Mouse (Mus musculus) forebrain, embryonic 16.5 days (tissue): ENCODE measurements at regions not wholly inside any gene's neighbourhood (a gene's known extent, or its start where the extent isn't known, plus 50 kb on each side); places are given as distances from the start of the nearest gene placed in this dataset.

Experiments used
- ATAC-seq: fragments of 200-750 bp; cut with Nextera tagmentation; 2 replicates; pipeline ENCODE4 v1.8.0; 2017; ENCODE audit warnings: mild to moderate bottlenecking, moderate library complexity
- H3K27ac ChIP-seq: fragments of 300-500 bp; sonication (generic); 2 replicates; pipeline ENCODE4 v1.5.1; 2014; ENCODE audit warnings: low read length, control low read depth
- H3K27me3 ChIP-seq: fragments of 300-500 bp; sonication (generic); replicated peaks from 2 replicates; pipeline ENCODE4 v1.6.1; 2014; ENCODE audit warnings: low read length; ENCODE audit not compliant: control insufficient read depth, insufficient read depth
- H3K36me3 ChIP-seq: fragments of 300-500 bp; sonication (generic); 2 replicates; pipeline ENCODE4 v1.6.1; 2014; ENCODE audit not compliant: control insufficient read depth, insufficient read depth
- H3K4me1 ChIP-seq: fragments of 300-500 bp; sonication (generic); replicated peaks from 2 replicates; pipeline ENCODE4 v1.6.1; 2014; ENCODE audit warnings: low read length; ENCODE audit not compliant: control insufficient read depth, insufficient read depth
- H3K4me2 ChIP-seq: fragments of 300-500 bp; sonication (generic); 2 replicates; pipeline ENCODE4 v1.6.1; 2014; ENCODE audit warnings: mild to moderate bottlenecking, low read length, control low read depth
- H3K4me3 ChIP-seq: fragments of 300-500 bp; sonication (generic); replicated peaks from 2 replicates; pipeline ENCODE4 v1.5.1; 2014; ENCODE audit warnings: mild to moderate bottlenecking, low read length, control low read depth
- H3K9ac ChIP-seq: fragments of 300-500 bp; sonication (generic); replicated peaks from 2 replicates; pipeline ENCODE4 v1.6.1; 2014; ENCODE audit warnings: low read depth, low read length, control low read depth
- H3K9me3 ChIP-seq: fragments of 300-500 bp; sonication (generic); 2 replicates; pipeline ENCODE4 v1.6.1; 2016; ENCODE audit warnings: low read length; ENCODE audit not compliant: control insufficient read depth
- WGBS: fragments of 180-500 bp; shearing (Covaris S2); extraction: QIAGEN DNeasy Blood & Tissue Kit; methylation state at CpG from one replicate; pipeline ENCODE4 v1.1.7; 2014; 5-methylcytosine and 5-hydroxymethylcytosine counted together

DNA sequence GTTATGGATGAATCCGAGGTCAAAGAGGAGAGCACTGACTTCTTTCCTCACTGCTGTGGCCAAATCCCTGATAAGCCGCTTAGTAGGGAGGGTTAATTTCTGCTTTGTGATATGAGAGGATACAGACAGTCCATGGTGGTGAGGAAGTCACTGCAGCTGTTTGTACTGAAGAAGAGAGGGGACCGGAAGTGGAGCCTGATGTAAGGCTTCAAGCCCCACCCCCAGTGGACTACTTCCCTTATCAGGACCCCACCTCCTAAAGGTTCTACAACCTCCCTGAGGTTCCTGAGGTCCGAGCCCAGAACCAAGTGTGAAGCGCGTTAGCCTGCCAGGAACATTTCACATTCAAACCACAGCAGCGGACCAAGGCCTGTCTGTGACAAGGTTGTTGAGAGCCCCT is 207.6 kb downstream of the Rap2a start:
- H3K4me2 ChIP-seq: no peak overlapping the region
- no peak overlapping the region for H3K27ac ChIP-seq
- H3K27me3 ChIP-seq: no peaks in the 10 kb centered on the region
- no peaks in the 10 kb centered on the region for H3K4me1 ChIP-seq
- no peak overlapping the region for H3K4me3 ChIP-seq
- no peaks in the 10 kb centered on the region for H3K36me3 ChIP-seq
- WGBS: 91% methylated on average over 7 of the region's 7 CpGs
- no peaks in the 10 kb centered on the region for H3K9me3 ChIP-seq
- no peak for ATAC-seq
- no peak overlapping the region for H3K9ac ChIP-seq

DNA sequence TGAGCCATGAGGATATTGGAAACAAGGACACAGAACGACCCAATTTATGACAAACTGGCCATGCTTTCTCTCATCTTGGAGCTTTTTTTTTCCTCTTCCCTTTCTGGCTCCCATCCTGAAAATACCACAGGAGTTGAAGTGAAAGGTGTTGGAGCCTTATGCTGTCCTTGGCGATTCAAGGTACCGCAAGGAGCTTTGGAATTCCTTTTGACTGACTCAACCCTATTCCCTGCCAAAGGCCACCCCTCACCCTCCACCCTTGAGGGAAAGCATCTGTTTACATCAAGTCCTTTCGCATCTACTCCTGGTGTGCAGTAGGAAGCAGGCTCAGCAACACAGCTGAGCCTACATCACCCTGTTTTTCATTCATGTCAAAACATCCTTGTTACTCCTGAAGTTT is 208.5 kb downstream of the Rap2a start:
- H3K27me3 ChIP-seq: no peaks in the 10 kb centered on the region
- ATAC-seq: no peak
- no peak overlapping the region for H3K4me2 ChIP-seq
- H3K4me1 ChIP-seq: no peaks in the 10 kb centered on the region
- H3K27ac ChIP-seq: no peak overlapping the region
- H3K4me3 ChIP-seq: no peak overlapping the region
- 83% methylated on average over 4 of the region's 4 CpGs for WGBS
- H3K36me3 ChIP-seq: no peaks in the 10 kb centered on the region
- no peaks in the 10 kb centered on the region for H3K9me3 ChIP-seq
- H3K9ac ChIP-seq: no peak overlapping the region

DNA sequence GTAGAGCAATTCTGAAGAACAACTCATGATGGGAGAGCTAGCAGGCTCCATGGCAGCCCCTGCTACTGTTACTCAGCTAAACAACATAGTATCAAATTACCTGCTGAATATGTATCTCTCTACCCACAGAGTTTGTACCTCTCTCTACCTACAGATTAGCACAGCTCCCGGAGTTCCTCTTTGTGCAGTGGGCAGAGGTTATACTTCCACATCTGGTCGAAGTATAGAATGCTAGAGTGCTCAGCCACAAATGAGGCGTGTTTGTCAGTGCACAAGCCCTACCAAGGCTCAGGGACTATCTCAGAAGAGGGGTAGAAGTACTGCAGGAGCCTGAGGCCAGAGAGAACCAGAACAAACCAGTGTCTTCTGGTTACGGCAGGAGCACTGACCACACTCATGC is 211.6 kb upstream of the Ipo5 start:
- H3K9ac ChIP-seq: no peak overlapping the region
- H3K4me2 ChIP-seq: no peak overlapping the region
- no peaks in the 10 kb centered on the region for H3K4me1 ChIP-seq
- no peak for ATAC-seq
- no peaks in the 10 kb centered on the region for H3K9me3 ChIP-seq
- H3K27ac ChIP-seq: no peak overlapping the region
- H3K36me3 ChIP-seq: no peaks in the 10 kb centered on the region
- WGBS: 81% methylated on average over 4 of the region's 4 CpGs
- H3K27me3 ChIP-seq: no peaks in the 10 kb centered on the region
- H3K4me3 ChIP-seq: no peak overlapping the region

DNA sequence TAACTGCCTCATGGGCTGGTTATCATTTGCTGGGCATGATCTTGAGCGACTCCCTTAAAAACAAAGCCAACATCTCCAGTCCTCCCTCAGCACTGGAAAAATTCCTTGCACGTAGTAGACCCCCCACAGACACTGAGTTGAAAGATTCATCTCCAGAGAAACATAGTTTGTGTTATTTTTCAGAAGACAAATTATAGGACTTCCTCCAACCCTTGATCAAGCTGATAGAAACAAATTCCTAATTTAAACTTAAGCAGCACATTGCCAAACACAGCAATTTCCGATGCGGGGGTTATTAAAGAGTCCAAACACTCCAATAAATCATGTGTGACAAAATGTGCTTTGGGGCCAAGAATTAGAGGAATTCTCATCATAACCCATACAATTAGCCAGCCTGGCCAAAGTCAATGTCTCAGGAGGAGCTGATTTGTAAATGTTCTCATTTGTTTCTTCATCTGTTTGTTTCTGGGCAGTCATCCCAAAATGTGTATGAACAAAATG is 205.7 kb upstream of the Ipo5 start:
- no peaks in the 10 kb centered on the region for H3K4me1 ChIP-seq
- no peak overlapping the region for H3K4me3 ChIP-seq
- WGBS: 77% methylated on average over 4 of the region's 4 CpGs
- H3K9ac ChIP-seq: no peak overlapping the region
- H3K27me3 ChIP-seq: no peaks in the 10 kb centered on the region
- H3K4me2 ChIP-seq: no peak overlapping the region
- no peaks in the 10 kb centered on the region for H3K36me3 ChIP-seq
- no peaks in the 10 kb centered on the region for H3K9me3 ChIP-seq
- no peak overlapping the region for H3K27ac ChIP-seq
- no peak for ATAC-seq

DNA sequence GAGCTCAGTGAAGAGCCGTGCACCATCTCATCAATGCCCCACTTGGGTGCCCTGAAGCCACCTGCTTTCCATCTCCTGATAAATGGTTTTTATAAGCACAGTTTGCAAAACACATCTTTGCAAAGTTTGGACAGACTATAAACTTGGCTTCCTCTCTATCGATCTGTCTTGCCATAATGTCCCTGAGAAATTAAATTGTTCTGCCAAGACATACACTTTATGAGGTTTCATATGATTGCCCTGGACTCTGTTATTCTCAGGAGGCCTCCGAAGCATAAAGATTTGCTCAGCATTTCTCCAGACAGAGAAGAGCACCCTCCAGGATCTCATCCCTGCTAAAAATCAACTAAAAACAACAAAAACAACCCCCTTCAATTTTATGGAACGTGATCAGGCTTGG is 200.2 kb upstream of the Ipo5 start:
- ATAC-seq: no peak
- WGBS: 88% methylated on average over 4 of the region's 4 CpGs
- no peaks in the 10 kb centered on the region for H3K9me3 ChIP-seq
- no peak overlapping the region for H3K4me3 ChIP-seq
- H3K36me3 ChIP-seq: no peaks in the 10 kb centered on the region
- H3K4me2 ChIP-seq: no peak overlapping the region
- H3K27ac ChIP-seq: no peak overlapping the region
- H3K9ac ChIP-seq: no peak overlapping the region
- no peaks in the 10 kb centered on the region for H3K4me1 ChIP-seq
- no peaks in the 10 kb centered on the region for H3K27me3 ChIP-seq

DNA sequence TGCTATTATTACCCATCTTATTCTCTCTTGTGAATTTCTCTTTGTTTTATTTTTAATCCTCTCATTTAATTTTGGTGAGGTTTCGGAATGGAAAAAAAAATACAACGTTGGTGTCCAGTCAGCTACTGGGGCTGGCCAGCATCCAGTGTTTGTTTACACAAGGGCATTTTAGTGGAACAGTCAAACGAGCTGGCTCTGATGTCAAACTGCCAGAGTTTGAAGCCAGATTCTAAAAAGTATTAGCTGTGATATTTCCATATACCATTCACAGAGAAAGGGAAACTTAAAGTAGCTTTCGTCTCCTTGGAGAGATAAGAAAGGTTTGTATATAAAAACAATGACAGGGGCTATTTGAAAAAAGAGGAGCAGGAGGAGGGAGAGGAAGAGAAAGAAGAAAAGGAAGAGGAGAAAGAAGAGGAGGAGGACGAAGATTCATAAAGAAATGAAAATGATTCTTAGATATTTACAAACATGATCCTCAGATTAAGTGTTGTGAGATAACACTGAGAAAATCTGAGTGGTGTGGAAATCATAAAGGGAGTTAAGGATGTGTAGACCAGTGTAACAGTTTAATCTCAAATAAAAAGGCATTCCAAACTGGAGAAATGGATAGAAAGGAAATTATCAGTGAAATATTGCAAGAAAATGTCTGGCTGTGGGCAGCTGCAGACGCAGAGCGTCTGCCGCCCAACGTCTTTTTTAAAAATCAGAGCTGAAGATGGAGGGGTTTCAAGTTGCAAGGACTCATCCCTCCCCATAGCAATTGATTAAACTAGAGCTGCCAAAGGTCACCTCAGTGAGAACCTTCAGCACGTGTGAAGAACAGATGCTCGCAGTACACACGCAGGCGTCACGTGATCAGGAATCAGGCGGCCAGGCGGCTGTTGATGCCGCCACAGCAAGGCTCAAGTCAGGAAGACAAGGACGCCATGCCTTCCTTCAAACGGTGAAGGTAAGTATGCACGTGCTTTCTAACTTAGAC is 190.3 kb upstream of the Ipo5 start:
- Histone ChIP-seq H3K9me3 (no peaks in the 10 kb centered on the region), H3K27ac (no peak overlapping the region), H3K36me3 (no peaks in the 10 kb centered on the region), H3K27me3 (no peaks in the 10 kb centered on the region), H3K4me2 (no peak overlapping the region), H3K4me1 (0 out of 2 replicates have a peak, but pooled peaks cover 4% of the 10 kb centered on the region), H3K9ac (no peak overlapping the region), H3K4me3 (no peak overlapping the region)
- no peak for ATAC-seq
- WGBS: 75% methylated on average over 20 of the region's 20 CpGs

DNA sequence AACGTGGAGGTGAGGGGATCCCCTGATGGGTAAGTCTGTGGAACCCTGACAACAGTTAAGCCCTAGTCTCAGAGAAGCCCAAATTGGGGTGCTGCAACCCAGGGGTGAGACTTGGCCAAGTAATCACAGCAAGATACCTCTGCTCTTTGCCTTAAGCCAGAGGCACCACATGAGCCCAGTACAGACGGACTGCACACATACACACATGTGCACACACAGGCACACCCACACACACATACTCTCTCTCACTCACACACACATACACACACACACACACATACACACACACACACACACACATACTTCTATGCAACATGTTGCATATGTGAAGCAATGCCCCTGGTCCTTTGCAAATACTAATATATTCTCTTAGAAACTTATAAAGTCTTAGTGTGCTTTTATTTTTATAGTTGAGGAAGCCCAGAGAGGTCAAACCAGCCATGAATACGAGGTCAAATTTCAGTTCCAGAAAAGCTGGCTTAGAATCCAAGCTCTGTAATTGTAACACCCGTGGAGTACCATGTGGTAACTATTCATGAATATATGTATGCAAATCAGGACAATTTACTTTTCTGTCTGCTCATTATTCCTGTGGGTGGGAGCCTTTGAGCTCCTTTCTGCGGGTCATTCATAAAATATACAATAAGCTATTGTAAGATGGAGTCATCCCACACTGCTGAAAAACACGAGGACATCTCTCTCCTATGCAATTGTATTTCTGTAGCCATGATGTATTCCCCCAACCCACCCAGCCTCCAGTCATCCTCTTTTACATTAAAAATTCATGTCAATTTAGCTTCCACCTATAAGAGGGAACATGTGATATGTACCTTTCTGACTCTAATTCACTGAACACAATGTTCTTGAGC is 189.2 kb upstream of the Ipo5 start:
- H3K27ac ChIP-seq: no peak overlapping the region
- no peaks in the 10 kb centered on the region for H3K36me3 ChIP-seq
- no peaks in the 10 kb centered on the region for H3K27me3 ChIP-seq
- H3K9me3 ChIP-seq: no peaks in the 10 kb centered on the region
- H3K4me1 ChIP-seq: 0 out of 2 replicates have a peak, but pooled peaks cover 4% of the 10 kb centered on the region
- 48% methylated on average over 6 of the region's 6 CpGs for WGBS
- no peak overlapping the region for H3K4me2 ChIP-seq
- H3K9ac ChIP-seq: no peak overlapping the region
- H3K4me3 ChIP-seq: no peak overlapping the region
- peak; percentile 82 for ATAC-seq

DNA sequence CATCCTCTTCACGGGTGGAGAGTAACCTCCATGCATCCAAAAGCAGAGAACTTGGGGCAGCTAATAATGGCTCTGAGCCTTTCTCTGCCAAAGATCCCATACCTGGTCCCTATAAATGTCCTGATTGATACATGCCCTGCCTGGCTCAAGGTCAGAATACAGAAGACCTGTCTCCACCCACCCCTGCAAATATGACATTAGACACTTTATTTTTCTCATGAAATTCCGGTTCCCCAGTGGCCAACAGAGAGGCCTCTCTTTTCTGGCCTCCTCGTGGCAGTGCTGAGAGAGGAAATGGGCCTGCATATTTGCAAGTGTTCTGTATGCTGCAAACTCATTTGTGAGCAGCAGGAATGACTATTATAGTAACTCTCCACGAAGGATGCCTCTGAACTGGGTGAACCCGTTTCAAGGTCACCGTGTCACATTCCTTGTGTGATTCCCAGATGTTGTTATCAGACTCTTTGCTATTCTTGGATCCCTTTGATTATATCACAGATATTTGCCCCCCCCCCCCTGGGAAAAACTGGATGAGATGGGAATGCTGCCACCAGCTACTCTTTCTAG is 188.4 kb upstream of the Ipo5 start:
- Histone ChIP-seq H3K27ac (no peak overlapping the region), H3K9me3 (no peaks in the 10 kb centered on the region), H3K4me3 (no peak overlapping the region), H3K4me2 (no peak overlapping the region), H3K4me1 (0 out of 2 replicates have a peak, but pooled peaks cover 4% of the 10 kb centered on the region), H3K36me3 (no peaks in the 10 kb centered on the region), H3K9ac (no peak overlapping the region), H3K27me3 (no peaks in the 10 kb centered on the region)
- no peak for ATAC-seq
- WGBS: 78% methylated on average over 6 of the region's 6 CpGs

DNA sequence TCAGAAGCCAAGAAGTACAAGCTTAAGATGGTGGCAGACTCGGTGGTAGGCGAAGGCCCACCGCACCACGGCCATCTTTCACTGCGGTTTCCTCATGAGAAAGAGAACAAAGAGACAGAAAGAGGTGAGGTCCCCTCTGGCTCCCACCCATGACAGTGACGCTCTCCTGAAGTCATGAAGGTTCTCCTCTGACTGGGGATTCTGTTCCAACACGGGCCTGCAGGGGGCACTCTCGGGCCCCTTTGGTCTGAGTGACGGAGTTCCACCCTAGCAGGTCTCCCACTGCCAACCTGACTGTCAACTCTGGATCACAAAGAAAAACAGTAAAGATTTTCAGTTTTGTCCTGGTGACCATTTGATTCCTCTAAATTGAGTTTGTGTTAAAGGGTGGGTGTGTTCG is 182.9 kb upstream of the Ipo5 start:
- H3K27me3 ChIP-seq: no peaks in the 10 kb centered on the region
- no peak overlapping the region for H3K9ac ChIP-seq
- H3K27ac ChIP-seq: no peak overlapping the region
- ATAC-seq: no peak
- H3K4me3 ChIP-seq: no peak overlapping the region
- no peak overlapping the region for H3K4me2 ChIP-seq
- no peaks in the 10 kb centered on the region for H3K36me3 ChIP-seq
- no peaks in the 10 kb centered on the region for H3K4me1 ChIP-seq
- H3K9me3 ChIP-seq: no peaks in the 10 kb centered on the region
- 89% methylated on average over 10 of the region's 10 CpGs for WGBS
